Mouse (Mus musculus) forebrain, embryonic 10.5 days (tissue): ENCODE results near the gene Clybl. TPM values are rescaled to one million over a fixed set of nuclear protein-coding genes. Genes with fewer than 3 reads are reported as not detected.

Source experiments
- DNase-seq: peaks from one replicate; pipeline ENCODE4 v3.0.0-alpha.2; 2017; ENCODE audit warnings: low spot score; ENCODE audit errors: extremely low spot score
- H3K27ac ChIP-seq: fragments of 300-500 bp; sonication (generic); 2 replicates; pipeline ENCODE4 v1.5.1; 2016; ENCODE audit warnings: mild to moderate bottlenecking
- H3K27me3 ChIP-seq: fragments of 300-500 bp; sonication (generic); 2 replicates; pipeline ENCODE4 v1.6.1; 2016; ENCODE audit warnings: mild to moderate bottlenecking; ENCODE audit not compliant: poor library complexity, severe bottlenecking
- H3K36me3 ChIP-seq: fragments of 300-500 bp; sonication (generic); replicated peaks from 2 replicates; pipeline ENCODE4 v1.6.1; 2016; ENCODE audit warnings: mild to moderate bottlenecking, moderate library complexity
- H3K4me1 ChIP-seq: fragments of 300-500 bp; sonication (generic); 2 replicates; pipeline ENCODE4 v1.6.1; 2016
- H3K4me3 ChIP-seq: fragments of 300-500 bp; sonication (generic); 2 replicates; pipeline ENCODE4 v1.5.1; 2016; ENCODE audit warnings: mild to moderate bottlenecking, moderate library complexity
- H3K9me3 ChIP-seq: fragments of 300-500 bp; sonication (generic); 2 replicates; pipeline ENCODE4 v1.6.1; 2016; ENCODE audit warnings: mild to moderate bottlenecking, moderate library complexity
- WGBS: fragments of 180-500 bp; shearing (Covaris S2); methylation state at CpG from one replicate; pipeline ENCODE4 v1.1.7; 2016; 5-methylcytosine and 5-hydroxymethylcytosine counted together
- polyA plus RNA-seq: library from polyadenylated mRNA; unstranded; fragments of >200 nt; fragmentation: Nextera tagmentation; extraction: Ambion mirVana; gene quantifications from 2 replicates; pipeline ENCODE4 v1.2.1, GENCODE M21; 2016

The Clybl gene
- polyA plus RNA-seq, 1 experiment from 2014 or later = 35.3 TPM

DNA sequence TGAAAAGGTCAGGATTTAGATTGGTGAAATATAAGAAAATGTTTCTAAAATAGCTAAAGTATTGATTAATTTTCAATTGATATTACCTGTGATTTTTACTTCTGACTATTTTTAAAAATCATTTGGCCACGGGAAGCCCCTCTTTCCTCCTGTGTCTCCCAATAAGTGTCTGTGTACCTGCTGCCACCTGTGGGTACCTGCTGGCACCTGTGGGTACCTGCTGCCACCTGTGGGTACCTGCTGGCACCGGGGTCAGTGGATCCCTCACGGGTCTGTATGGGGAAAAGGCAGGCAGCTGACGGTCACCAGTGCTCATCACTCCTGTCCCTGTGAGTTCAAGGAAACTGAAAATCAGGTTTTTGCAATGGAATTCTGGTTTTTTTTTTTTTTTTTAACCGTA is 198.5 kb downstream of the Clybl start:
- DNase-seq = no peak
- Histone ChIP-seq H3K27me3 (peaks cover 61% of the 10 kb centered on the region), H3K4me3 (no peak overlapping the region), H3K4me1 (peaks cover 77% of the 10 kb centered on the region), H3K36me3 (no peaks in the 10 kb centered on the region), H3K9me3 (no peaks in the 10 kb centered on the region), H3K27ac (no peak overlapping the region)
- 85% methylated on average over 5 of the region's 5 CpGs for WGBS

DNA sequence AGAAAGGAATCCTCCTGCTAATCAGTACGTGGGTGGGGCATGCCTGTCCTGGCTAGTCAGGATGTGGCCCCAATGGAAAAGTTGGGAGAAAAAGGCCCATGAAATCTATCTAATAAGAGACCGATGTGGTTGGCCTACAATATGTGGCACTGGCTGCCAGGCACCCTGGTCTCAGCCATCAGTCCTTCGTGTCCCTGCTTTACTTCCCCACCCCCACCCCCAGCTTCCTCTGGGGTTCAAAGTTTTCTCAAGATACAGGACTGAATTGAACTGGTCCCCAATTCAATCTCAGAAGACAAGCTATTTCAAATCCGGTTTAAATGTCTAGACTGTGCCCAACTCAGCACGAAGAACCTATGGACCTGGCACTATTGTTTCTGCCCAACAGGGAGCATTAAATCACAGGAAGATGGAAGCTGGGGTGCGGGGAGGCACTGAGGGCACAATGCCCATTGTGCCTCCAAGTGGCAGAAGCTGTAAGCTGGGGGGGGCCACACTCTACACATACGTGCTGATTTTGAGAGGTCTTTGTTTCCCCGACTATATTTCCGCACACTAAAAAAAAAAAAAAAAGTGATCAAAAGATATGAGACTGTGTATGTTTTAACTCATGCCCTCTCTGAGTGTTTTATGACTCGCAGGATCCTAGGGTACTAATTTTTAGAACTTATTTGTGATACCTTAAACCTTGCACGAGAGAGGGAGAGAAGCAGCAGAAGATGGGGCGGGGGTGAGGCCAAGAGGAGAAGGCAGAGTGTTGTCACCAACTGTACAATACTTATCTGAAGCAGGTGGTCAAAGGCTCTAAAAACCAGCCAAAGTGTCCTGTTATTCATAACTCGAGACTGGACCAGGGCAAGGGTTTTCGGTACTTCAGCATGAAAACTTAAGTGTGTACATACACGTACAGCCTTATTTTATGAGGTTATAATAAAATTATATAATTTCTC is 199.7 kb downstream of the Clybl start:
- H3K9me3 ChIP-seq = no peaks in the 10 kb centered on the region
- H3K27ac ChIP-seq = peak overlapping the region; percentile 68; the same call in 1 of the 2 replicates
- peaks cover 73% of the 10 kb centered on the region for H3K4me1 ChIP-seq
- WGBS = 67% methylated on average over 15 of the region's 15 CpGs
- no peaks in the 10 kb centered on the region for H3K36me3 ChIP-seq
- peaks cover 64% of the 10 kb centered on the region for H3K27me3 ChIP-seq
- H3K4me3 ChIP-seq = no peak overlapping the region
- DNase-seq = no peak

DNA sequence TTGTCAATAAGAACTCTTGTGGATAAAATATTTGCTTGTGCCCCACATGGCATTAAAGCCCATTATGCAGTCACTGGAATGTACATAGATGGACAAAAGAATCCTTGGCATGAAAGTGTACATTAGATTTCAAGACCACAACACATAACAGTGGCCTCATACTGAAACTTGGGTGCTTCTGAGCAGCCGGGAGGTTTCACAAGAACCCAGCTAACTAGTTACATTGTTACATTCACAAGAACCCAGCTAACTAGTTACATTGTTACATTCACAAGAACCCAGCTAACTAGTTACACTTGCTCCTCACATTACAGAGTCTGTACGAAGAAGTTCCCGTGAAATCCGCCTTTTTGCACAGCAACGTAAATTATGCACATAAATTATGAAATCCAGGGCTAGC is 200.8 kb downstream of the Clybl start:
- H3K4me1 ChIP-seq = peaks cover 62% of the 10 kb centered on the region
- H3K9me3 ChIP-seq = no peaks in the 10 kb centered on the region
- H3K4me3 ChIP-seq = no peak overlapping the region
- DNase-seq = no peak
- no peak overlapping the region for H3K27ac ChIP-seq
- WGBS = 86% methylated on average over 5 of the region's 5 CpGs
- peaks cover 65% of the 10 kb centered on the region for H3K27me3 ChIP-seq
- H3K36me3 ChIP-seq = no peaks in the 10 kb centered on the region

DNA sequence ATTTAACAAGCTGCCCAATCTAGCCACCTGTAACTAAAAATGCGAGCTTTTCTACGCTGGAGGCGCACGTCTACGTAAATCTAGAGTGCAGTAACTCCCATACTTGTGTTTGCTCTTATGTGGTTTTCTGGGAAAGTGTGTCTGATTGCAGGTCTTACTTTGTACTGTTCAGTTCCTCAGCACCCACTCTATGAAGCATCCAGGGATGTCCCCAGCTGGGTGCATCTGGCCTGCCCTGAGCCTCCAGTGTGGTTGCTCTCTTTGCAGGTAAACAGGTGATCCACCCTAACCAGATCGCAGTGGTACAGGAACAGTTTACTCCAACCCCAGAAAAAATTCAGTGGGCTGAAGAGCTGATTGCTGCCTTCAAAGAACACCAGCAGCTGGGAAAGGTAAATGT is 202.4 kb downstream of the Clybl start:
- Histone ChIP-seq H3K4me1 (peaks cover 55% of the 10 kb centered on the region), H3K27me3 (peaks cover 60% of the 10 kb centered on the region), H3K9me3 (no peaks in the 10 kb centered on the region), H3K4me3 (no peak overlapping the region), H3K36me3 (no peaks in the 10 kb centered on the region), H3K27ac (no peak overlapping the region)
- 91% methylated on average over 6 of the region's 6 CpGs for WGBS
- DNase-seq = no peak

DNA sequence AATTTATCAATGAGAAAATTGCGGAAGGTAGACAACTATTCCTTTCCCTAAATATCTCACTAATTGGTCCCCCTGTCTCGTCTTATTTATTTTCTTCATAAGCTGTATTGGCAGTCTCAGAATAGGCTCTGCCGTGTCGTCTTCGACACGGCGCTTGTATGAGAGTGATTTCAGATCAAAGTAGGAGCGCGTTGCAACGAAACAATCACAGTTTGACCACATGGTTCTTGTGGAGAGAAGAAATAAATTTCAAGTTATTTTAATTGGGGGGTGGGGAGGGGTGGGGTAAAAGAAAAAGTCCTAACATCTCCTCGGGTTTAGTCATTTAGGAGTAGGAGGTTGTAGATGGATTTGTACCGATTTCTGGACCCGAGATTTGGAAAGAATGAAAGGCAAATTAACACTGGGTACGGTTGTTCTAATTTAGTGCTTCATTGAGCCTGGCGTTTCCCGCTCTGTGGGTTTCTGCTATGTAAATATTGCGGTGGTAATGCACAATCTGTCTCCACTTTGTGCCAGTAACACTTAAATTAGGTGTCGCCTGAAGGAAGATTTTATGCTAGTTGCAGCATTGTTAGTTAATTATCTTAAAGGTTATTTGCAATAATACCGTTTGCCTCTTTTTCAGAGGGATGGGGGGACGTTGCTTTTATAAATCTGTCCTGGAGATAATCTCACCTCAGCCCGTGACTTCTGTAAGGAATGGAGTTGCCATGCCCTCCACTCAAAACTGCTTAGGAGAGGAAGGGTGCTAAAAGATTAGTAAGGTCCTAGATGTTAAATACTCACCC is 203.1 kb downstream of the Clybl start:
- DNase-seq = no peak
- WGBS = 49% methylated on average over 21 of the region's 21 CpGs
- H3K27me3 ChIP-seq = peaks cover 57% of the 10 kb centered on the region
- no peaks in the 10 kb centered on the region for H3K36me3 ChIP-seq
- H3K9me3 ChIP-seq = no peaks in the 10 kb centered on the region
- H3K27ac ChIP-seq = 0 out of 2 replicates have a peak overlapping the region, but pooled peaks have one; percentile 15
- peak overlapping the region; percentile 14; the same call in 1 of the 2 replicates for H3K4me3 ChIP-seq
- H3K4me1 ChIP-seq = peaks cover 54% of the 10 kb centered on the region

DNA sequence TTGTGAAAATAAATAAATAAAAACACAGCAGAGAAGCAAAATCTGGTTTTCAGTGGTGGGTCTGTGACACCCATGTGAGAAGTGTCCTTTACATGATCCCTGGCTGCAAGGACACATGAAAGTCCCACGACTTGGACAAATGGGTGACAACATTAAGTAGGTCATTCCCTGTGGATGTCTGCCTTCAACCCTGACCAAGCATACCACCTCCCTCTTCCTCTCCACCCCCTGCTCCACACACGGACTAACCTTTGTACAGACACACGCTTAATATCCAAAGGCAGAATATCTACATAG is 203.7 kb downstream of the Clybl start:
- H3K27ac ChIP-seq = no peak overlapping the region
- no peaks in the 10 kb centered on the region for H3K36me3 ChIP-seq
- H3K4me1 ChIP-seq = peaks cover 51% of the 10 kb centered on the region
- H3K4me3 ChIP-seq = no peak overlapping the region
- H3K9me3 ChIP-seq = no peaks in the 10 kb centered on the region
- 80% methylated on average over 3 of the region's 3 CpGs for WGBS
- H3K27me3 ChIP-seq = peaks cover 60% of the 10 kb centered on the region
- DNase-seq = no peak

DNA sequence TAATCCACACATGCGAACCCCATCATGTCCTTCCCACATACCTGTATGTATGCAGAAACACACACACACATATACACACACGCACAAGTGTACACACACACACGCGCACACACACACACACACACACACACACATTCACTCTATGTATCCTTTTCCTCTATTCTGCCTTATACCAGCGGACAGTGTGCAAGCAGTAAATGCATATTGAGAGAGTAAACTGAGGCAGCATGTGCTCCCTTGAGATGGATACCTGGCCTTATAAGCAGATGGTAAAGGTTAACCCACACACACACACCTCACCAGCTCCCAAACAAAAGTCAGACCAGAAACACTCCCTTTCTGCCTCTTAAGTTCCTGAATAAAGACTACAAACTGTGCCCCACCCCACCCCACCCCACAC is 204.3 kb downstream of the Clybl start:
- no peak for DNase-seq
- Histone ChIP-seq H3K27ac (no peak overlapping the region), H3K4me3 (no peak overlapping the region), H3K27me3 (peaks cover 57% of the 10 kb centered on the region), H3K36me3 (no peaks in the 10 kb centered on the region), H3K4me1 (peaks cover 49% of the 10 kb centered on the region), H3K9me3 (no peaks in the 10 kb centered on the region)
- 91% methylated on average over 5 of the region's 5 CpGs for WGBS

DNA sequence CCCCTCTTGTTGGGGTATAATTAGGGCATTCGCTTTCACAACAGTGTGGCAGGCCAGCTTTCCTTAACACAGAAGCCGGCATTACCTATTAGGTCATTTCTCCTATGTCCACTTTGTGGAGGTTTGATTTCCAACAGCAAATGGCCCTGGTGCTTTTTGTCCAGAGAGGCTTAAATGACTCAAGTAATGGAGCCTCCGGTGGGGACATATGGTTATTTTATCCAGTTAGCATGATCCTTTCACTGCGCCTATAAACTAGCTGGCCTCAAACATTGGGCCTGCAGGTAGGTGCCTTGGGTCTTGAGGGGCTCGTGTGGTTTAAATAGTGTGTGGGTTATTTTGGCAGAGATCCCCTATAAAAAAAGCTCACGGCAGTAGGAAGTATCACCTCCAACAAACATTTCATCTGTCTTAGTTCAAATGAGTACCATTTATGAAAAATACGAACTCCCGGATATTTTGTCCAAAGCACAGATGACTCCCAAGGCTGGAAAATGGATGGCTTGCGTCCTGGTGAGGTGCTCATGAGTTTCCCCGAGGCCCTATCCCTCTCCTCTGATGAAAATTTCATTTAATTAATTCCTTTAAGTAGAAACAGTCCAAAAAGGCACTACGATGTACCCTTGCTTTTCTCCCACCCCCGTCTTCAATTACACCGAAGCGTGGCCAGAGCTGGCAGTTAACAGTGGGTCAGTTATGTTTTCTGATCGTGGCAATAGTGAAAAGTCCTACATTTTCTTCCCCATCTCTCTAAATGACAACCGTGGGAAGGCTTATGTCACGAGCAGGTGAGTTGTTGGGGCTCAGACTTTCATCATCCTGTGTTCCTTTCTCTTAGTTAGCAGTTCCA is 205.0 kb downstream of the Clybl start:
- Histone ChIP-seq H3K36me3 (no peaks in the 10 kb centered on the region), H3K4me3 (no peak overlapping the region), H3K4me1 (peaks cover 45% of the 10 kb centered on the region), H3K9me3 (no peaks in the 10 kb centered on the region), H3K27me3 (peaks cover 57% of the 10 kb centered on the region), H3K27ac (no peak overlapping the region)
- no peak for DNase-seq
- WGBS = 88% methylated on average over 17 of the region's 17 CpGs

DNA sequence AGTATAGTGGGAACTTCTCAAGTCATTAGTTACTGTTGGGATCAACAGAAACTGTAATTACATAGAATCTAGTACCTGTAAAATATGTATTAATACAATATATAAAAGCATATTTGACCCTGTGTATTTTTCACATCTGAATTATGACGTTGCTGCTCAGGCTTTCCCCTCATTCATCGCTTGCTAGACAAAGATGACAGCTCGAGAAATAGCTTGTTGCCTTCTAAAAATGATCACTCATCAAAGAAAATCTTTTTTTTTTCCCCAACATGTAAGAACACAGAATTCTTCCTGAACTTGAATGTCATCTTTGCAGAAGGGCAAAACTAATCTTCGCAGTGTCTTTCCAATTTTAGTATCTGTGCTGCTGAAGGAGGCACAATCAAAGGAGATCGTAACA is 206.3 kb downstream of the Clybl start:
- no peak for DNase-seq
- WGBS = 90% methylated on average over 5 of the region's 5 CpGs
- Histone ChIP-seq H3K4me3 (no peak overlapping the region), H3K36me3 (no peaks in the 10 kb centered on the region), H3K9me3 (no peaks in the 10 kb centered on the region), H3K27ac (no peak overlapping the region), H3K27me3 (peaks cover 55% of the 10 kb centered on the region), H3K4me1 (peaks cover 45% of the 10 kb centered on the region)

DNA sequence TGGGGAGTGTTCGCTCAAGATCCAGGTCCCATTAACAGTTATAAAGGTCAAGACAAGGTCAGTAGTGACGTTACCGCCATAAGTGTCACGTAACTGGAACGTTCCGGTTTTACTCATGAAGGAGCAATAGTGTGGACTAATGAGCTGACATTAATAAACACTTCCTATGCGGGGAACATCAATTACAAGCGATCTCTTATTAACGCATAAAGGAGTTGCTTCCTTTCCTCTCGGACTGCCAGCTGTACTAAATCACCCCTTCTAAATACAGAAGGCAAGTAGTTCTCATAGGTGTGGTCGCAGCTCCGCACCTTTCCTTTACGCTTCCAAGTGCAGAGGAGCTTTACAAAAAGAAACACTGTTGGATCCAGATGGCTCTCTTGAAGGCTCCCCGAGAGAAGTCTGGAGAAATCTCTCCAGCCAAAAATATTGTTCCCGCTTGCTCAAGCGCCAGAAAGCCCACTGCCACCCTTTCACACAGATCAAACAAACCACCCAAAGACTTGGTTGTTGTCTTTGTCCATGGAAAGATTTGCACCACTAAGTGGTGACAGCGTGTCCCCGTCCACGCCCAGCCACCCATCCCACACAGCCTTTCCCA is 207.0 kb downstream of the Clybl start:
- H3K4me1 ChIP-seq = peaks cover 46% of the 10 kb centered on the region
- no peak overlapping the region for H3K27ac ChIP-seq
- H3K36me3 ChIP-seq = no peaks in the 10 kb centered on the region
- no peaks in the 10 kb centered on the region for H3K9me3 ChIP-seq
- H3K27me3 ChIP-seq = peaks cover 55% of the 10 kb centered on the region
- DNase-seq = no peak
- no peak overlapping the region for H3K4me3 ChIP-seq
- 80% methylated on average over 19 of the region's 19 CpGs for WGBS

DNA sequence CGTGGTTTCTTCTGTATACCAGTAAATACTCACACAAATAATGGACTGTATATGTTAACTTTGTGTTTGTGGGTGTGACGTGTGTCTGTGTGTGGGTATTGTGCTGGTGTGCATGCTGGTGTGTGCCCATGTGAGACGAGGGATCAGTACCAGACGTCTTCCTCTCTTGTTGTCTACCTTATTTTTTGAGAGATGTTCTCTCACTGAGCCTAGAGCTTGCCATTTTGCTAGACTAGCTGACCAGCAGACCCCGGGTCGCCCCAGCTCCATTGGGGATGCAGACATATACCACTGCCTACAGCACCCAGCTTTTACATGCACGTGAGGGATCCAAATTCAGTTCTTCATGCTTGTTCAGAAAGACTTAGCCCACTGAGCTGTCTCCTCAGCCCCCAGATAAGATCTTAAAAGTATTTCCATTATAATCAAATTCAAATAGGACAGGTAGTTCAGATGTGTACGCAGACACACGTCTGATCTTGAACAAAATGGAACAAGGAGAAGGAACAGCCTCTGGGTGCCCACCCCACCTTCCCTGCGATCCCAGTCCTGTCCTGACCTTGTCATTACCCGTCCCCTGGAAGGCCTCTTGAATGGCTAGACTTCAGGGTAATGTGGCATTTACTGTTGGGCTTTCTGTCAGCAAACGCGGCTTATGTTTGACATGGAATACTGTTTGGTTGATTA is 208.3 kb downstream of the Clybl start:
- Histone ChIP-seq H3K27ac (no peak overlapping the region), H3K4me1 (peaks cover 33% of the 10 kb centered on the region), H3K36me3 (no peaks in the 10 kb centered on the region), H3K9me3 (no peaks in the 10 kb centered on the region), H3K27me3 (peaks cover 57% of the 10 kb centered on the region), H3K4me3 (no peak overlapping the region)
- 92% methylated on average over 13 of the region's 13 CpGs for WGBS
- no peak for DNase-seq

DNA sequence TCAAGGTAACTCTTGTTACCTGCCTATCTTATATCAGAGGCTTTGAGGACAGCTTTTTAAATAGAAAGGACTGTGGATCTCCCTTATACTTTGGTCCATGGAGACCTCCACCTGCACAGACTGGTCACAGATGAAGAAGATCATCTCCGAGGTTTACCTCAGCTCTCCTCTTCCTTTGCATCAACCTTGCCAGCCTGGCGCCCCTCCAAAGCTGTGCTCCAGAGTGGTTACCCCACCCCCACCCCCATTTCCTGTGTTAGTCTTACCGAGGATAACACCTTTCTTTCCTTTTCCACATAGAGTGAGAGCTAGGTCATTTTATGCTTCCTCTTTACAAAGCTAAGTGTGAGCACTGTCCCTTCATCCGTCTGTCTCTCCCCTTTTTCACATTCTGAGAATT is 209.4 kb downstream of the Clybl start:
- no peak overlapping the region for H3K4me3 ChIP-seq
- no peak for DNase-seq
- H3K9me3 ChIP-seq = no peaks in the 10 kb centered on the region
- H3K27ac ChIP-seq = no peak overlapping the region
- H3K36me3 ChIP-seq = no peaks in the 10 kb centered on the region
- peaks cover 24% of the 10 kb centered on the region for H3K4me1 ChIP-seq
- peaks cover 57% of the 10 kb centered on the region for H3K27me3 ChIP-seq
- WGBS = 67% methylated on average over 4 of the region's 4 CpGs
